Mouse (Mus musculus): ENCODE measurements around the gene Olfr15.

- TF ChIP-seq CTCF (conservative IDR thresholded peaks at IDR 0.05; ENCODE audit: insufficient read depth, insufficient read length, low read depth, low read length) (no peak), POLR2A (IDR thresholded peaks at IDR 0.05; ENCODE audit: low read depth, low read length) (no peak)
Measured at GRCm38 (mm10) chr16:3843796-3844195, 13.1 kb downstream of the Olfr15 start.
